Mouse (Mus musculus): ENCODE measurements around the gene Cux2. TPM values are rescaled to one million over a fixed set of nuclear protein-coding genes. Genes with fewer than 3 reads are reported as not detected.

Gene Cux2
- polyA plus RNA-seq (2012; rRNA removed): 3.2 and 3.6 TPM in 2 replicates

- H3K4me1 ChIP-seq (ENCODE audit: control insufficient read depth, insufficient read depth, low read length): peaks cover 4% of the 10 kb centered on the region
- TF ChIP-seq POLR2A (IDR thresholded peaks at IDR 0.05; ENCODE audit: low read depth, low read length): no peak
- peak; percentile 51 for TF ChIP-seq CTCF (conservative IDR thresholded peaks at IDR 0.05; ENCODE audit: insufficient read depth, insufficient read length, low read depth, low read length)
- H3K27me3 ChIP-seq (replicated peaks; ENCODE audit: control insufficient read depth, insufficient read depth, low read length): peaks cover 4% of the 10 kb centered on the region; the same call in 1 of the 2 replicates
- H3K36me3 ChIP-seq (ENCODE audit: control insufficient read depth, insufficient read depth, low read length): no peaks in the 10 kb centered on the region
- no peak within 1 kb of the TSS for H3K27ac ChIP-seq (ENCODE audit: insufficient read depth, low read depth, low read length)
- peak within 1 kb of the TSS; percentile 88 for H3K4me3 ChIP-seq (ENCODE audit: insufficient read depth, low read depth, low read length)
- 1% methylated on average over 90 of the region's 90 CpGs for WGBS
- DNase-seq: peak; percentile 64
Observed at GRCm38 (mm10) chr5:122050017-122050831, at the start of gene Cux2. Cux2 (minus strand) TSS chr5:122050102.

DNA sequence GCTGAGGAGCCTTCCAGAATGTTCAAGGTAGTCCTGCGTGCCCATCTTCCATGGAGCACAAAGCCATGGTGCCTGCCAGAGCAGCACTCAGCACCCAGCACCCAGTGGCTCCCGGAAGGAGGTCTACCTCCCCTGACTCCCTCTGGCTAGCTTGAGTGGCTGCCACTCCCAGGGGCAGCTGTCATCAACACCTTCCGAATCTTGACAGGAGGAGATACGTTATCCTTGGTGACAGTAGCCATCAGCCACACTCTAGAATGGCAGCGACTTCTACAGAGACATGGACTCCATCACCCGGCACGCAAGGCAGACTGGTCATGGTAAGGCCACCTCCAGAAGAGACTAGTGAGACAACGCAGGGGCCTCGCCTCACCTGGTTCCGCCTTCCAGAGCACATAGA, 44.5 kb upstream of the Cux2 start:
- no peak overlapping the region for H3K4me3 ChIP-seq (ENCODE audit: insufficient read depth, low read depth, low read length)
- no peaks in the 10 kb centered on the region for H3K36me3 ChIP-seq (ENCODE audit: control insufficient read depth, insufficient read depth, low read length)
- TF ChIP-seq POLR2A (IDR thresholded peaks at IDR 0.05; ENCODE audit: low read depth, low read length) (no peak), CTCF (conservative IDR thresholded peaks at IDR 0.05; ENCODE audit: insufficient read depth, insufficient read length, low read depth, low read length) (no peak)
- no peak overlapping the region for H3K27ac ChIP-seq (ENCODE audit: insufficient read depth, low read depth, low read length)
- H3K4me1 ChIP-seq (ENCODE audit: control insufficient read depth, insufficient read depth, low read length): no peaks in the 10 kb centered on the region
- WGBS: 90% methylated on average over 10 of the region's 10 CpGs
- no peaks in the 10 kb centered on the region for H3K27me3 ChIP-seq (replicated peaks; ENCODE audit: control insufficient read depth, insufficient read depth, low read length)
- DNase-seq: no peak

DNA sequence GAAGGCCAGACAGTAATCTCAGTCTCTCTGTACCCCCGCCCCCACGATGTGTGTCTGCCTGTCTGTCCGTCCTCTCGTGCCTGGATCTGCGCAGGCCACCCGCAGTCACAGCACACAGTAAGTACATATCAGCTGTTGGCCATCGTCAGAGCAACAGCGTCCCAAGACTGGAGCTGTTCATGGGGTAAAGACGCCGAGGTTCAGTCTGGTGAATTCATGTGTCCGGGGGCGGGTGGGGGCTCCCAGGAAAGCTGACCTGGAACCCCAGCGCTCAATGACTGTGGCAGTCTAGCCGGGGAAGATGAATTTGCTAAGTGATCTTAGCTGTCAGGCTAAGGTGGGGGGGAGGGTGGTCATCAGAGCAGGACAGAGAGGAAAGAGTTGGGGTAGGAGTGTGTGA, 43.8 kb upstream of the Cux2 start:
- 65% methylated on average over 14 of the region's 14 CpGs for WGBS
- no peaks in the 10 kb centered on the region for H3K27me3 ChIP-seq (replicated peaks; ENCODE audit: control insufficient read depth, insufficient read depth, low read length)
- TF ChIP-seq CTCF (conservative IDR thresholded peaks at IDR 0.05; ENCODE audit: insufficient read depth, insufficient read length, low read depth, low read length) (no peak), POLR2A (IDR thresholded peaks at IDR 0.05; ENCODE audit: low read depth, low read length) (no peak)
- no peaks in the 10 kb centered on the region for H3K4me1 ChIP-seq (ENCODE audit: control insufficient read depth, insufficient read depth, low read length)
- H3K4me3 ChIP-seq (ENCODE audit: insufficient read depth, low read depth, low read length): no peak overlapping the region
- no peak for DNase-seq
- no peak overlapping the region for H3K27ac ChIP-seq (ENCODE audit: insufficient read depth, low read depth, low read length)
- H3K36me3 ChIP-seq (ENCODE audit: control insufficient read depth, insufficient read depth, low read length): no peaks in the 10 kb centered on the region

DNA sequence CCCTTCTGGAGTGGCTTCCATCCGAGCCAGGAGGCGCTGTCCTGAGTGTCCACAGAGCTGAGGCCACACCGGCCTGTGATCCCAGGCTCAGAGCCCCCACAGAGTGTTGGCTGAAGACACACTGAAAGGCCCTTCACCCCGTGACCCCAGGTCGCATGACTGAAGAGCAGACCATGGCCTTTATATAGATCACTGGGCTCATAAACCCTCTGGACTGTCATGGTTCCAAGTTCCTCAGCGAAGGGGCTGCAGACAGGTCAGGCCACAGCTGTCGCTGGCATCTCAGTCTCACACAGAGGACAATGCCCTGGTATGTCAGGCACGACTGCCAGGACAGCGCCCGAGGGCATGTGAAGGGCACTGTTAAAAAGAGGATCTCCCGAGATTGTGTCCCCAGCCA, 42.9 kb upstream of the Cux2 start:
- H3K27me3 ChIP-seq (replicated peaks; ENCODE audit: control insufficient read depth, insufficient read depth, low read length): no peaks in the 10 kb centered on the region
- H3K36me3 ChIP-seq (ENCODE audit: control insufficient read depth, insufficient read depth, low read length): no peaks in the 10 kb centered on the region
- no peaks in the 10 kb centered on the region for H3K4me1 ChIP-seq (ENCODE audit: control insufficient read depth, insufficient read depth, low read length)
- no peak overlapping the region for H3K4me3 ChIP-seq (ENCODE audit: insufficient read depth, low read depth, low read length)
- no peak for TF ChIP-seq POLR2A (IDR thresholded peaks at IDR 0.05; ENCODE audit: low read depth, low read length)
- no peak for TF ChIP-seq CTCF (conservative IDR thresholded peaks at IDR 0.05; ENCODE audit: insufficient read depth, insufficient read length, low read depth, low read length)
- no peak for DNase-seq
- no peak overlapping the region for H3K27ac ChIP-seq (ENCODE audit: insufficient read depth, low read depth, low read length)
- 60% methylated on average over 11 of the region's 11 CpGs for WGBS

DNA sequence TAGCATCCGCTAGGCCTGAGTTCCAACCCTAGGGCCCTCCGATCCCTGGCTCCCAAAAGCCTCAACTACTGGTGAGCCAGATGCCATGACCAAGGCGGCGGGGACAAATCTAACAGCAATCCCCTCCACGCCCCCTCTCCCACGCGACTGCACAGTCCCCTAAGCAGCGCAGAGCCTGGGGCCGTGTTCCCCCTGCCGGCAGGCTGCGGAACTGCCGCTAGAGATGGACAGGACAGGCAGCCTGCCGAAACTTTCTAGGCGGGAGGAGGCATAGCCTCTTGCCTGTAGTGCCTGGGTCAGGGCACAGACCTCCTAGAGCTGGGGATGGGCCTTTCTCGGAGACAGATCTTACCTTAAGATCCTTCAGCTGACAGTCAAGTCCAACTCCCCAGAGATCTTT, 41.2 kb upstream of the Cux2 start:
- no peak overlapping the region for H3K4me3 ChIP-seq (ENCODE audit: insufficient read depth, low read depth, low read length)
- no peaks in the 10 kb centered on the region for H3K27me3 ChIP-seq (replicated peaks; ENCODE audit: control insufficient read depth, insufficient read depth, low read length)
- WGBS: 17% methylated on average over 15 of the region's 15 CpGs
- TF ChIP-seq POLR2A (IDR thresholded peaks at IDR 0.05; ENCODE audit: low read depth, low read length) (no peak), CTCF (conservative IDR thresholded peaks at IDR 0.05; ENCODE audit: insufficient read depth, insufficient read length, low read depth, low read length) (peak; percentile 68)
- H3K27ac ChIP-seq (ENCODE audit: insufficient read depth, low read depth, low read length): no peak overlapping the region
- H3K36me3 ChIP-seq (ENCODE audit: control insufficient read depth, insufficient read depth, low read length): no peaks in the 10 kb centered on the region
- peak; percentile 31 for DNase-seq
- H3K4me1 ChIP-seq (ENCODE audit: control insufficient read depth, insufficient read depth, low read length): no peaks in the 10 kb centered on the region

GRCm38 (mm10) chr5:122089664-122090063, 39.8 kb upstream of the Cux2 start:
- Histone ChIP-seq H3K36me3 (ENCODE audit: control insufficient read depth, insufficient read depth, low read length) (no peaks in the 10 kb centered on the region), H3K4me1 (ENCODE audit: control insufficient read depth, insufficient read depth, low read length) (no peaks in the 10 kb centered on the region), H3K4me3 (ENCODE audit: insufficient read depth, low read depth, low read length) (no peak overlapping the region), H3K27ac (ENCODE audit: insufficient read depth, low read depth, low read length) (no peak overlapping the region), H3K27me3 (replicated peaks; ENCODE audit: control insufficient read depth, insufficient read depth, low read length) (no peaks in the 10 kb centered on the region)
- 87% methylated on average over 8 of the region's 8 CpGs for WGBS
- no peak for TF ChIP-seq POLR2A (IDR thresholded peaks at IDR 0.05; ENCODE audit: low read depth, low read length)
- TF ChIP-seq CTCF (conservative IDR thresholded peaks at IDR 0.05; ENCODE audit: insufficient read depth, insufficient read length, low read depth, low read length): no peak
- DNase-seq: no peak

- TF ChIP-seq POLR2A (IDR thresholded peaks at IDR 0.05; ENCODE audit: low read depth, low read length) (no peak), CTCF (conservative IDR thresholded peaks at IDR 0.05; ENCODE audit: insufficient read depth, insufficient read length, low read depth, low read length) (peak; percentile 97)
- no peaks in the 10 kb centered on the region for H3K27me3 ChIP-seq (replicated peaks; ENCODE audit: control insufficient read depth, insufficient read depth, low read length)
- no peaks in the 10 kb centered on the region for H3K36me3 ChIP-seq (ENCODE audit: control insufficient read depth, insufficient read depth, low read length)
- H3K27ac ChIP-seq (ENCODE audit: insufficient read depth, low read depth, low read length): no peak overlapping the region
- H3K4me1 ChIP-seq (ENCODE audit: control insufficient read depth, insufficient read depth, low read length): no peaks in the 10 kb centered on the region
- no peak overlapping the region for H3K4me3 ChIP-seq (ENCODE audit: insufficient read depth, low read depth, low read length)
- DNase-seq: peak; percentile 81
- 1% methylated on average over 5 of the region's 5 CpGs for WGBS
Observed at GRCm38 (mm10) chr5:122088917-122089316, 39.0 kb upstream of the Cux2 start.
